Mouse (Mus musculus) liver, embryonic 13.5 days (tissue): ENCODE results near the gene Sytl3. TPM values are rescaled to one million over a fixed set of nuclear protein-coding genes. Genes with fewer than 3 reads are reported as not detected.
A peak's percentile ranks its signal among the peaks of the same experiment; 100 is the strongest.

Experiments
- ATAC-seq: fragments of 200-750 bp; cut with Nextera tagmentation; 2 replicates; pipeline ENCODE4 v1.8.0; 2017; ENCODE audit warnings: low read depth, mild to moderate bottlenecking, moderate number of reproducible peaks, moderate library complexity
- DNase-seq: peaks from one replicate; pipeline ENCODE4 v3.0.0; 2022
- H3K27ac ChIP-seq: fragments of 300-500 bp; sonication (generic); 2 replicates; pipeline ENCODE4 v1.5.1; 2015; ENCODE audit warnings: moderate library complexity, mild to moderate bottlenecking, inconsistent platforms
- H3K27me3 ChIP-seq: fragments of 300-500 bp; sonication (generic); 2 replicates; pipeline ENCODE4 v1.6.1; 2015; ENCODE audit warnings: mild to moderate bottlenecking, inconsistent platforms
- H3K36me3 ChIP-seq: fragments of 300-500 bp; sonication (generic); 2 replicates; pipeline ENCODE4 v1.6.1; 2015; ENCODE audit warnings: mild to moderate bottlenecking, inconsistent platforms
- H3K4me1 ChIP-seq: fragments of 300-500 bp; sonication (generic); replicated peaks from 2 replicates; pipeline ENCODE4 v1.6.1; 2015; ENCODE audit warnings: inconsistent platforms
- H3K4me2 ChIP-seq: fragments of 300-500 bp; sonication (generic); 2 replicates; pipeline ENCODE4 v1.6.1; 2015; ENCODE audit warnings: inconsistent platforms, mild to moderate bottlenecking, moderate library complexity
- H3K4me3 ChIP-seq: fragments of 300-500 bp; sonication (generic); replicated peaks from 2 replicates; pipeline ENCODE4 v1.5.1; 2015; ENCODE audit warnings: mild to moderate bottlenecking, inconsistent platforms
- H3K9ac ChIP-seq: fragments of 300-500 bp; sonication (generic); 2 replicates; pipeline ENCODE4 v1.6.1; 2015; ENCODE audit warnings: mild to moderate bottlenecking, inconsistent platforms
- H3K9me3 ChIP-seq: fragments of 300-500 bp; sonication (generic); replicated peaks from 2 replicates; pipeline ENCODE4 v1.6.1; 2016; ENCODE audit warnings: inconsistent platforms
- WGBS: fragments of 180-500 bp; shearing (Covaris S2); methylation state at CpG from one replicate; pipeline ENCODE4 v1.1.7; 2015; ENCODE audit not compliant: insufficient replicate concordance; 5-methylcytosine and 5-hydroxymethylcytosine counted together
- polyA plus RNA-seq: library from polyadenylated mRNA; unstranded; fragments of >200 nt; fragmentation: Nextera tagmentation; extraction: Ambion mirVana; gene quantifications from 2 replicates; pipeline ENCODE4 v1.2.1, GENCODE M21; 2015

Gene Sytl3
- polyA plus RNA-seq, 1 experiment from 2014 or later = 0.08 TPM

DNA sequence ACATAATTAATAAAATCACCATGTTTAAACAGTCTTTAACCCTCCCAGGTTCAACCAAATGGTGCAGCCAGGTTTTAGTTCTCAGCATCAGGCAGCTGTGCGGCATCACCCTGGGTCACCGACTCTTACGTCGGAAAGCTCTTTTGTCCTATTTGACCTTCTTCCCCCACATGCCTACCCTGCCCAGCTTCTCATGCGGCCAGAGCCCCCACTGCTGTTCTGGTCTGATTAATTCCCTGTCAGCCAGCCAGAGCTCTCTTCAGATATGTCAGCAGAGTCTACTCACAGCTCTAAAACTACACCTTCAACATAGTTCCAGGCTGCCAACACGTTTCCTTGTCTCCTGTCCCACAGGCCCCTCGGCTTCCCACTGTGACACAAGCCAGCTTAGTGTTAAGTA is 88.6 kb downstream of the Sytl3 start:
- Histone ChIP-seq H3K27ac (no peak overlapping the region), H3K9me3 (no peaks in the 10 kb centered on the region), H3K27me3 (no peaks in the 10 kb centered on the region), H3K4me1 (peaks cover 24% of the 10 kb centered on the region), H3K36me3 (peaks cover 96% of the 10 kb centered on the region), H3K9ac (no peak overlapping the region), H3K4me3 (no peak overlapping the region), H3K4me2 (no peak overlapping the region)
- WGBS = 82% methylated on average over 7 of the region's 7 CpGs
- DNase-seq = no peak
- ATAC-seq = no peak

DNA sequence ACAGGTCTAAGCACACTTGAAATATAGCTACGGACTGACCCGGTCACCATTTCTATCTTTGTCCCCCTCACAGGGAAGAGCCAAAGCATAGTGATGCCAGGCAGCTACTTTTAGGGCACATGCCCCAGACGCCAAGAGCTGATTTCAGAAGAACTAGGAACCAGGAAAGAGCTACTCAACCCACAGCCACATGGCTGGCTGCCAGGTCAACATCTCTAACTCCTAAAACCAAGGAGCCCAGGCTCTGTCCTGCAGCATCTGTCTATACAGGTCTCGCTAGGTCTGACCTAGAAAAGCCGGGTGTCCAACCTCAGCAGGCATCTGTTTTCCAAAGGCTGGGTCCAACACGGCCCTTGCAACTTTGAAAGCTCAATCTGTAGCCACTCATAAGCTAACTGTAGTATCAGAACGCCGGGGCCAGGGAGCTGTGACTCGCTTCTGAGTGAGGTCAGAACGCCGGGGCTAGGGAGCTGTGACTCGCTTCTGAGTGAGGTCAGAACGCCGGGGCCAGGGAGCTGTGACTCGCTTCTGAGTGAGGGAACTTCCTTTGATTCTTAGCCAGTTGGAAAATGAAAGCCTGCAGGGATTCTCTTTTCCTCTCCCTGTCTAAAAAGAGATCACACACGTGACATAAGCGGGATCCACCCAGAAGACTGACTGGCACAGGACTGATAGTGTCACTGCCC is 90.0 kb downstream of the Sytl3 start:
- no peak for DNase-seq
- 77% methylated on average over 17 of the region's 17 CpGs for WGBS
- Histone ChIP-seq H3K4me3 (no peak overlapping the region), H3K9me3 (no peaks in the 10 kb centered on the region), H3K36me3 (peaks cover 96% of the 10 kb centered on the region), H3K4me1 (peaks cover 9% of the 10 kb centered on the region), H3K27ac (no peak overlapping the region), H3K4me2 (no peak overlapping the region), H3K9ac (no peak overlapping the region), H3K27me3 (no peaks in the 10 kb centered on the region)
- no peak for ATAC-seq

DNA sequence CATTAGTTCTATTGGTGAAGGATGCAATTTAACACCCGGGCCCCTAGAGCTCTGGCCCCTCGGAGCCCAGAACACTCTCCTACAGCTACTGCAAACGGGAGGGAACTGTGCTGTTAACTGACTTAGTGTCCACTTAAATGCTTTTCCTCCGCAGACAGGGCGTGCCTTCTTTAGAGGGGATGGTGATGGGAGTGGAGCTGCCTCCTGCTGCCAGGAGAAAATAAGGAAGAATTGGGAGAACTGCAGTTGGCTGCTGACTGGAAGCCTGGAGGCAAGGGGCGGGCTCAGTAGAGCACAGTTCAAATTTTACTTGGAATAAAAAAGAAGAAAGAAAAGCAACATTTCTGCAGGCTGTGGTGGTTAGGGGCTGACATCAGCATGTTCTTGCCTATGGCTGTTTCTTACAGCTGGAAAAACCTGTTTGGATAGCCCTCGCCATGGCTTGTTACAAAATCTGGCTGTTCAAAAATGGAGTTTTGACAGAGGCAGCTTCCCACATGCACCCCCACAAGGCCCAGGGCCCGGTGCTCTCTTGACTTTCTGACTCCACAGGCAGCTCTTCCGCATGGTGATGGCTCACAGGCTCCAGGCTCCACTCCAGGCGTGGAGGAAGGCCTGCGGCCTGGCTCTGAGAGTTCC is 92.4 kb downstream of the Sytl3 start:
- DNase-seq = no peak

DNA sequence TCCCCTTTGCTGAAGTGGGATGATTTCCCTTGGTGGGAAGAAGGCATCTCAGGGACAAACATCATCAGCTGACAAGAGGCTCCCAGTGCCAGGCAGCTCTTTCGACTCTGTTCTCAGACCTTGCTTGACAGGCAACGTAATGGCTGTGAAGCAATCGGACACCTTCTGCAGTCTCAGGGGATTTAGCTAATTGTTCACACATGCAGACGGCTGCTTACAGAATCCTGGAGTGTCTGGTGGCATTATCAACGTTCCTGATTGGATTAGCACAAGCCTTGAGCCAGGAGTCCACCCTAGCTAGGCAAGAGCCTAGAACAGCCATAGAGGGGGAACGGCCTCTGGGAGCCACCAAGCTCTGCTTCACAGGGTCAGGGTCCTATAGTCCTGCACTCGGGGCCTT is 93.5 kb downstream of the Sytl3 start:
- ATAC-seq (no peak), DNase-seq (no peak)
- Histone ChIP-seq H3K27ac (no peak overlapping the region), H3K4me1 (no peaks in the 10 kb centered on the region), H3K4me2 (no peak overlapping the region), H3K36me3 (peaks cover 93% of the 10 kb centered on the region), H3K27me3 (no peaks in the 10 kb centered on the region), H3K9me3 (no peaks in the 10 kb centered on the region), H3K9ac (no peak overlapping the region), H3K4me3 (no peak overlapping the region)
- 83% methylated on average over 7 of the region's 7 CpGs for WGBS

More for the DNA sequence above, 92.4 kb downstream of the Sytl3 start:
- 80% methylated on average over 11 of the region's 11 CpGs for WGBS
- no peak overlapping the region for H3K4me2 ChIP-seq
- peaks cover 95% of the 10 kb centered on the region for H3K36me3 ChIP-seq
- H3K9ac ChIP-seq = no peak overlapping the region
- H3K4me3 ChIP-seq = no peak overlapping the region
- no peak overlapping the region for H3K27ac ChIP-seq
- ATAC-seq = no peak
- no peaks in the 10 kb centered on the region for H3K4me1 ChIP-seq
- H3K9me3 ChIP-seq = no peaks in the 10 kb centered on the region
- H3K27me3 ChIP-seq = no peaks in the 10 kb centered on the region

DNA sequence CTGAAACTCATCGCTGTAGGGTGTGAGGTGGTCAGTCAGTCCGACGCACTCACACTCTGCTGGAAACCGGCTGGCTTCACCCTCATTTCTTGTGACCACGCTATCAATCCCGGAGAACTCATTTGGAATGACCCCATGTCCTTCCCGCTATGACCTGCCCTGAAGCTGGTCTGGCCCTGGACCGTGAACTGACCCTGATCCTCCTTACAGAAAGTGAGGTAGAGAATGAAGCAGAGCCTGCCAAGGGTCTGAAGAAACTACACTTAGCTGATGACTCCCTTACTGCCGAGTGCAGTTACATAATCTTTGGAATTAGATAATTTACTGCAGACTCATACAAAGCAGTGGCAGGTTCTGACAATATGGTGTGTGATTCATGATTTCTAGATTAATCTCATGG is 96.3 kb downstream of the Sytl3 start:
- ATAC-seq (no peak), DNase-seq (no peak)
- H3K36me3 ChIP-seq = peaks cover 90% of the 10 kb centered on the region
- no peaks in the 10 kb centered on the region for H3K9me3 ChIP-seq
- H3K4me1 ChIP-seq = no peaks in the 10 kb centered on the region
- no peak overlapping the region for H3K4me2 ChIP-seq
- no peak overlapping the region for H3K27ac ChIP-seq
- H3K4me3 ChIP-seq = no peak overlapping the region
- no peak overlapping the region for H3K9ac ChIP-seq
- H3K27me3 ChIP-seq = no peaks in the 10 kb centered on the region
- WGBS = 86% methylated on average over 9 of the region's 9 CpGs

DNA sequence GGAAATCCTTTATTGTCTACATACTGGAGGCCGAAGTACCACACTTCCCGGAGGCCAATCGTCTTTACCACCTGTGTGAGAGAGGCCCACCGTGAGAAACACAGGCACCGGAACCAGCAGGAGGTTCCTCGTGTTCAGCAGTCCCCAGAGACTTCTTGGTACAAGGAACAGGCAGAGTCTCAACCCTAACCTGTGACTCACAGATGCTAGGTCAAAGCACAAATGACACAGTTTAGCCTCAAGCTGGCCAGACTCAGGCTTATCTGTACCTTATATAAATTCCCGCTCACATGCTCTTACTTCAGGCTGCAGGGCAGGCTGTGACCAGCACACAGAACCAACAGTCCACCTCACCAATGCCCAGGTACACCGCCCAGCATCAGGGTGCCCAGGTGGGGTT is 97.0 kb downstream of the Sytl3 start:
- no peaks in the 10 kb centered on the region for H3K4me1 ChIP-seq
- no peaks in the 10 kb centered on the region for H3K9me3 ChIP-seq
- 83% methylated on average over 8 of the region's 8 CpGs for WGBS
- peaks cover 83% of the 10 kb centered on the region for H3K36me3 ChIP-seq
- no peak overlapping the region for H3K27ac ChIP-seq
- no peak for ATAC-seq
- H3K4me2 ChIP-seq = no peak overlapping the region
- H3K9ac ChIP-seq = no peak overlapping the region
- no peaks in the 10 kb centered on the region for H3K27me3 ChIP-seq
- no peak for DNase-seq
- H3K4me3 ChIP-seq = no peak overlapping the region

DNA sequence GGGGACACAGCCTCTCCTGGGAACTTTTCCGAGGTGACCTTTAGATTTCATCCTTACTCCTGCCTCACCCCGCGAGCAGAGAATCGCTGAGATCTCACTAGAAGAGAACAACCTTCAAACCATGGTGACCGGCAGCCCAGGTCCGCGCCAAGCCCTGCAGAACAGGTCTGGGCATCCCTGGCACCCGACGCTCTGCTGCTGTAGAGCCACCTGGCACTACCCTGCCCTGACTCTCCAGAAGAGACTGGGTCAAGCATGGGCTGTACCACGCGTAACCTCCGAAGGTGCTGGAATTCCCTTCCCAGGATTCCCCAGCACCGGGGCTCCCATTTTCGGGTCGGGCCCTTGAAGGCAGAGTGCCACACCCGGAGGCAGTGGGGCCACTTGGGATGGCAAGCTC is 99.0 kb downstream of the Sytl3 start:
- Histone ChIP-seq H3K4me2 (no peak overlapping the region), H3K4me3 (no peak overlapping the region), H3K27ac (no peak overlapping the region), H3K4me1 (peaks cover 11% of the 10 kb centered on the region), H3K9me3 (no peaks in the 10 kb centered on the region), H3K27me3 (no peaks in the 10 kb centered on the region), H3K36me3 (peaks cover 64% of the 10 kb centered on the region), H3K9ac (no peak overlapping the region)
- 86% methylated on average over 16 of the region's 16 CpGs for whole genome bisulfite sequencing
- ATAC-seq = no peak
- no peak for DNase-seq

DNA sequence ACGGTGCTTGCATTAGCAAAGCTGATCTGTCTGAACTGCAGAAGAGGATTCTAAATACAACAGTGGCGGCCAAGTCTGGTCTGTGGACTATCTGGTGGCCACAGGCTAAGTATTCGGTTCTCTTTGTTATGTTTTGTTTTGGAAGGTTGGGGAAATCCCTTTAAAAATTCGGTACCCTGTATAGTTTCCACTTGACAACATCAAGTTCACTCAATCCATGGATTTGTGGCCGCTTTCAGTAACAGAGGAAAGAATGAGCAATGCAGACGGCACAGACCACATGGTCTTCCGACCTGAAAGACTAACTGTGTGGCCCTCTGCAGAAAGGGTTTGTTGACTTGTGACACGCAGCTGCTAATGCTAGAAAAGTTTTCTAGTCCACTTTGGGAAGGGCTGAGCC is 100.0 kb downstream of the Sytl3 start:
- Histone ChIP-seq H3K4me1 (peaks cover 21% of the 10 kb centered on the region), H3K9me3 (no peaks in the 10 kb centered on the region), H3K27ac (no peak overlapping the region), H3K4me2 (no peak overlapping the region), H3K36me3 (peaks cover 54% of the 10 kb centered on the region), H3K27me3 (no peaks in the 10 kb centered on the region), H3K4me3 (no peak overlapping the region), H3K9ac (no peak overlapping the region)
- DNase-seq = no peak
- 81% methylated on average over 8 of the region's 8 CpGs for WGBS
- ATAC-seq = no peak

DNA sequence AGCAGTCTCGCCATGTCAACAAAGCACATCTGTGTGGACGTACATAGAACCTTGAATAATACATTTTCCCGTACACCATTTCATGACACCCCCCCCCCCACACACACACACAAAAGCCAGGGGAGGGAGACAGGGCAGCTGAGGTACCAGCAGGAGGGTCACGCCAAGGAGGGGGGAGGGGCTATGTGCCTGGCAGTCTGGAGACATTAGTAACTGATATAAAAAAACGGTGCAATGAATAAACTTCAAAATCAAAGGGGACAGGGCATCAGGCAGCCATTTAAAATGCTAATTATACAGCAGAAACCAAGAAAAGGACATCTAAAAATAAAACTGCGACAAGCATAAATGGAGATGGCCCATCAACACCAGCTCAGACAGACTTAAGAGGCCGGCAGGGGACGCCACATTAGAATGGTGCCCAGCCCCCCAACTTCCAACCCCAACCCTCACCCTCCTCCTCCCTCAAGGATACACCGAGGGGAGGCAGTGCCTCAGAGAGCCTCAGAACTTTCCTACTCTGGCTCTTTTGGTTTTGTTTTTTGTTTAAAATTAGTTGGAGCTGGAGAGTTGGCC is 100.9 kb downstream of the Sytl3 start:
- DNase-seq (no peak), ATAC-seq (no peak)
- H3K27me3 ChIP-seq = no peaks in the 10 kb centered on the region
- H3K36me3 ChIP-seq = peaks cover 45% of the 10 kb centered on the region
- WGBS = 68% methylated on average over 9 of the region's 9 CpGs
- no peak overlapping the region for H3K27ac ChIP-seq
- peaks cover 30% of the 10 kb centered on the region for H3K4me1 ChIP-seq
- no peak overlapping the region for H3K4me2 ChIP-seq
- H3K9me3 ChIP-seq = no peaks in the 10 kb centered on the region
- no peak overlapping the region for H3K9ac ChIP-seq
- no peak overlapping the region for H3K4me3 ChIP-seq

DNA sequence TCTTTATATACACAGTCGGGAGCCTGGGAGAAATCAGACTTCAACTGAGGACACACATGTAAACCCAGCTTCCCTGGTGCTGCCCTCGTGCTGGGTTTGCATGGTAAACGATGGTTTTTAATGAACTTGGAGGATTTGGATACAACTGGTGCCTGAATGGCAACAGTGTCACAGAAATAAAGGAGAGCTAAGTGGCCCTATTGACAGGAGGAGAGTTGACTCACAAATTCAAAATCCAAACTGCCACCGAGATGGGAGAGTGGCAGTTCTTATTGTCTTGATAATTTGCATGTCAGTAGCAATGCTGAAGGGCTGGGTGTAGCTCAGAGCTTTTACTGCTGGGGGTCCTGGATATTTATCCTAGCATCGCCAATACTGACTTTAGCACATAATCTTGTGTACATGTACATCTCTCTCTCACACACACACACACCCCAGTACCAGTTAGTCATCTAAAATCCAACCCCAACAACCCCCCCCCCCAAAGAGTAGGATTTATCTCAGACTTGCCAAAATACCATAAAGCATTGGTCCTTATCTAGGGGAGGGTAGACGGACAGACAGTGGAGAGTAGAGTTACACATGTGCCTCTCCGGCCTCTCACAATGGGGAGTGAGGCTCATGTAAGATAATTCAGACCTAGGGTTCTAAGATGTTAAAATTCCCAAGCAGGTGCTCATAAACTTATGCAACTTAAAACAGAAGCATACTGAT is 104.8 kb downstream of the Sytl3 start:
- no peak overlapping the region; the same call in 1 of the 2 replicates for H3K27ac ChIP-seq
- no peaks in the 10 kb centered on the region for H3K27me3 ChIP-seq
- H3K9me3 ChIP-seq = no peaks in the 10 kb centered on the region
- H3K4me1 ChIP-seq = peaks cover 69% of the 10 kb centered on the region
- no peak for DNase-seq
- 0 out of 2 replicates have a peak overlapping the region, but pooled peaks have one; percentile 19 for H3K4me2 ChIP-seq
- 36% methylated on average over 7 of the region's 7 CpGs for WGBS
- H3K9ac ChIP-seq = no peak overlapping the region
- H3K36me3 ChIP-seq = peaks cover 8% of the 10 kb centered on the region
- H3K4me3 ChIP-seq = no peak overlapping the region
- peak; percentile 73 for ATAC-seq

DNA sequence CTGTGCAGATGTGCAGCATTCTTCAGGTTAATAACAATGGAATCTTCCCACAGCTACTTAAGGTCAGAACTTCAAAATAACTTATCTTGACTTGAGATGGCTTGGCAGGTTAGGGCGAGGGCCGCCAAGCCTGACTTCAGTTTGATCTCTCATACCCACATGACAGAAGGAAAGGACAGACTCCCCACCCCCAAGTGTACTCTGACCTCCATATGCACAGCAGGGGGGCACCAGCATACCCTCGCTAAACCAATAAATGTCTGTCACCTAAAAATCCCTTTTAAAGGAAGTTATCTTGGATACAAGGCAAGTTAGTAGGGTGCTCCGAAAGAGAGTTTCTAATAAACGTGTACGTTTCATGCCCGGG is 105.3 kb downstream of the Sytl3 start:
- Histone ChIP-seq H3K36me3 (peaks cover 3% of the 10 kb centered on the region), H3K9me3 (no peaks in the 10 kb centered on the region), H3K27ac (no peak overlapping the region; the same call in 1 of the 2 replicates), H3K9ac (no peak overlapping the region), H3K4me3 (no peak overlapping the region), H3K4me1 (peaks cover 74% of the 10 kb centered on the region), H3K27me3 (no peaks in the 10 kb centered on the region), H3K4me2 (0 out of 2 replicates have a peak overlapping the region, but pooled peaks have one; percentile 19)
- no peak for ATAC-seq
- DNase-seq = no peak
- WGBS = 51% methylated on average over 7 of the region's 7 CpGs
